ENCODE assay signal across 8 mouse cellular contexts in genomic region chr14:16366986-16367385, GRCm38 (mm10). TPM values are rescaled to one million over a fixed set of nuclear protein-coding genes. Genes with fewer than 3 reads are reported as not detected.
DNase-seq lines count a peak whose midpoint lies in the region; ATAC-seq lines count a peak whose summit lies in the region.

No protein-coding gene starts in this region.

- DNase-seq in kidney, postnatal 4 days, result no peak
- no peak for DNase-seq in ovary, postnatal 10 days (ENCODE audit: low spot score)
- no peak for DNase-seq in cerebellum, postnatal 4 days (ENCODE audit: low spot score in 2 of 2)
- no peak for DNase-seq in right cerebral cortex, adult 18-20 months

- no peak overlapping the region for H3K27ac ChIP-seq in kidney, embryonic 15.5 days
- H3K27ac ChIP-seq in brown adipose tissue, adult 24 weeks (replicated peaks; ENCODE audit: low read depth, low read length), result no peak overlapping the region
- H3K27ac ChIP-seq in hindbrain, embryonic 13.5 days, result no peak overlapping the region
- H3K27ac ChIP-seq in midbrain, embryonic 13.5 days, result no peak overlapping the region

- peaks cover 7% of the 10 kb centered on the region; the same call in 1 of the 2 replicates for H3K36me3 ChIP-seq in kidney, embryonic 15.5 days
- H3K36me3 ChIP-seq in hindbrain, embryonic 13.5 days, result peaks cover 6% of the 10 kb centered on the region; the same call in 1 of the 2 replicates
- peaks cover 5% of the 10 kb centered on the region; the same call in 1 of the 2 replicates for H3K36me3 ChIP-seq in midbrain, embryonic 13.5 days

- ATAC-seq in kidney, embryonic 15.5 days (replicated peaks; ENCODE audit: low FRiP score), result no peak
- no peak for ATAC-seq in hindbrain, embryonic 13.5 days (ENCODE audit: low FRiP score)
- no peak for ATAC-seq in midbrain, embryonic 13.5 days

- H3K9ac ChIP-seq in kidney, embryonic 15.5 days, result peak overlapping the region; percentile 14; the same call in 1 of the 2 replicates
- H3K9ac ChIP-seq in hindbrain, embryonic 13.5 days, result peak overlapping the region; percentile 99; the same call in 1 of the 2 replicates
- peak overlapping the region; percentile 100 for H3K9ac ChIP-seq in midbrain, embryonic 13.5 days (replicated peaks)

- H3K4me2 ChIP-seq in kidney, embryonic 15.5 days, result peak overlapping the region; percentile 70
- H3K4me2 ChIP-seq in hindbrain, embryonic 13.5 days, result peak overlapping the region; percentile 71
- peak overlapping the region; percentile 80 for H3K4me2 ChIP-seq in midbrain, embryonic 13.5 days (replicated peaks)

- peak overlapping the region; percentile 94 for H3K4me3 ChIP-seq in kidney, embryonic 15.5 days (replicated peaks)
- 0 out of 2 replicates have a peak overlapping the region, but pooled peaks have one; percentile 7 for H3K4me3 ChIP-seq in brown adipose tissue, adult 24 weeks (ENCODE audit: insufficient read depth, low read depth, low read length)
- H3K4me3 ChIP-seq in hindbrain, embryonic 13.5 days, result peak overlapping the region; percentile 96
- H3K4me3 ChIP-seq in midbrain, embryonic 13.5 days (replicated peaks), result peak overlapping the region; percentile 94

- WGBS in kidney, embryonic 15.5 days, result 30% methylated on average over 2 of the region's 2 CpGs
- 48% methylated on average over 2 of the region's 2 CpGs for WGBS in hindbrain, embryonic 13.5 days
- WGBS in midbrain, embryonic 13.5 days, result 53% methylated on average over 2 of the region's 2 CpGs

- peaks cover 14% of the 10 kb centered on the region for H3K4me1 ChIP-seq in kidney, embryonic 15.5 days
- H3K4me1 ChIP-seq in brown adipose tissue, adult 24 weeks (ENCODE audit: control insufficient read depth, insufficient read depth, insufficient read length, low read length), result peaks cover 3% of the 10 kb centered on the region; the same call in 1 of the 2 replicates
- peaks cover 33% of the 10 kb centered on the region for H3K4me1 ChIP-seq in hindbrain, embryonic 13.5 days (replicated peaks)
- H3K4me1 ChIP-seq in midbrain, embryonic 13.5 days (replicated peaks), result peaks cover 36% of the 10 kb centered on the region

- H3K9me3 ChIP-seq in kidney, embryonic 15.5 days (replicated peaks), result no peaks in the 10 kb centered on the region
- H3K9me3 ChIP-seq in hindbrain, embryonic 13.5 days, result no peaks in the 10 kb centered on the region
- H3K9me3 ChIP-seq in midbrain, embryonic 13.5 days, result no peaks in the 10 kb centered on the region

- H3K27me3 ChIP-seq in kidney, embryonic 15.5 days, result no peaks in the 10 kb centered on the region
- H3K27me3 ChIP-seq in hindbrain, embryonic 13.5 days, result no peaks in the 10 kb centered on the region
- H3K27me3 ChIP-seq in midbrain, embryonic 13.5 days, result no peaks in the 10 kb centered on the region

RNA-seq across cellular contexts. Expression of gene Top2b, which starts 2.0 kb away (rescaled TPM):
- 49.5 and 50.2 TPM in 2 replicates for polyA plus RNA-seq in kidney, embryonic 15.5 days (2015; fragmentation: Nextera tagmentation; extraction: Ambion mirVana)
- 60.6 and 61.1 TPM in 2 replicates for polyA plus RNA-seq in brown adipose tissue, adult 24 weeks (2012; ENCODE audit: insufficient read depth, insufficient read length, missing spikeins)
- polyA plus RNA-seq in hindbrain, embryonic 13.5 days (2015; fragmentation: Nextera tagmentation; extraction: Ambion mirVana), result 99.5 and 101 TPM in 2 replicates
- 118 and 130 TPM in 2 replicates for polyA plus RNA-seq in midbrain, embryonic 13.5 days (2015; fragmentation: Nextera tagmentation; extraction: Ambion mirVana)

Comparison
In these comparisons a context has a peak if more than half of its experiments do, and no peak if none do; other contexts are left out.
1. H3K4me3 ChIP-seq: peak in every context shown above with its lines; median percentile 96 in hindbrain, embryonic 13.5 days; 94 in kidney, embryonic 15.5 days; 94 in midbrain, embryonic 13.5 days; 7 in brown adipose tissue, adult 24 weeks.
2. H3K9ac ChIP-seq: peak in every context shown above with its lines; median percentile 100 in midbrain, embryonic 13.5 days; 99 in hindbrain, embryonic 13.5 days; 14 in kidney, embryonic 15.5 days.